Mouse (Mus musculus) brain, embryonic 18.5 days (tissue): ENCODE measurements around the gene Abcc2.

Experiments used
- DNase-seq: peaks from one replicate; pipeline ENCODE4 v3.0.0-alpha.2; 2012; ENCODE audit warnings: low read depth, low spot score

Gene Abcc2

GRCm38 (mm10) chr19:43781980-43782379 lies at the start of gene Abcc2:
Abcc2 (plus strand) TSS chr19:43782192.
- DNase-seq: no peak

- DNase-seq: no peak
These were observed 43.6 kb upstream of the Abcc2 start for GRCm38 (mm10) chr19:43738409-43738808.

GRCm38 (mm10) chr19:43743401-43743800 lies 38.6 kb upstream of the Abcc2 start:
- no peak for DNase-seq

DNA sequence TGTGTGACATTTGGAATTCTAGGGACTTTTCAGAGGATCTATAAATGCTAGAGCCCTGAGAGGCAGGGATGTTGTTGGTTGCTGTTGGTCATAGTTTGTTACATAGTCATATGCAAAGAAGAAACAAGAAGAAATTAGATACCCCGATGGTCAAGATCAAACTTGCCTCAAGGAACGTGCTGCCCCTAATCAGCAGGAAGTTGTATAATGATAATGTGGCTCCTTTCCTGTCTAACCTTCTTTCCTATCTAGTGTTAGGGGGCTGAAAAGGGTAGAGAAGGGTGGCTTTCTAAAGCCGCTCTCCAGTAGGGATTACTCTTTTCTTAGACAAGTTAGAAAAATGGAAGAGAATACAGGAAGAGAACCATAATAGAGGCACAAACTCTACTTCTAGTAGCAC lies 36.3 kb upstream of the Abcc2 start:
- no peak for DNase-seq

DNA sequence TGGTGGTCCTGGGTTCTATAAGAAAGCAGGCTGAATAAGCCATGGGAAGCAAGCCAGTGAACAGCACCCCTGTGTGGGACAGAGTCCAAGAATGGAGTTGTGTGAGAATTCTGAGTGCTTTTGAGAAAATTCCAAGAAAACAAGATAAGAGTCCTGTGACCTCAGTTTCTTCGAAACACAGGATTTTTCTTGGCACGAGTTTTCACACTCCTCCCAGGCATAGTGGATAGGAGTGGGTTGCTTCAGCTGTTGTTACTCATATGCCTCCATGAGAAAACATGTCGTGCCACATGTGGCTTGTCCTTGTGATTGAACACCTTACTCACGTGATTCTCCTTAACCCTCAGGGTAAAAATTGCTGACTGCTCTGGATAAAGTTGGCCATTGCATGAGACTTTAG lies 34.1 kb upstream of the Abcc2 start:
- DNase-seq: no peak

DNA sequence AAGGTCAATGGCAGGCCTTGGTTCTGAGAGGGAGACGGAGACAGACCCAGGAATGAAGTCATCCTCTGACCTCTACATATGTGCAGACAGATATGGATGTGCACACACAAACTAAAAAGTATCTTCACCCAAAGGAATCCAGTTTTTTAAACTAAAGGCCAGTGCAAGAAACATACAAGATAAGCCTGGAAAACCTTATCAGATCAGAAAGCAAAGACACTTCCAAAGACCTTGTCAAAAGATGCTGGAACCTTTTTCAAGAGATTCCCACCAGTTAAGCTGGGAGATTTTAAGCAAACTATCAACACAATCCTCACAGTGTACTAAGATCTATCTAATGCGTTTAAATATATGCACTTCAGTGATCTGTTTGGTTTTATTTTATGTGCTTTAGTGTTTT lies 32.0 kb upstream of the Abcc2 start:
- DNase-seq: no peak

DNA sequence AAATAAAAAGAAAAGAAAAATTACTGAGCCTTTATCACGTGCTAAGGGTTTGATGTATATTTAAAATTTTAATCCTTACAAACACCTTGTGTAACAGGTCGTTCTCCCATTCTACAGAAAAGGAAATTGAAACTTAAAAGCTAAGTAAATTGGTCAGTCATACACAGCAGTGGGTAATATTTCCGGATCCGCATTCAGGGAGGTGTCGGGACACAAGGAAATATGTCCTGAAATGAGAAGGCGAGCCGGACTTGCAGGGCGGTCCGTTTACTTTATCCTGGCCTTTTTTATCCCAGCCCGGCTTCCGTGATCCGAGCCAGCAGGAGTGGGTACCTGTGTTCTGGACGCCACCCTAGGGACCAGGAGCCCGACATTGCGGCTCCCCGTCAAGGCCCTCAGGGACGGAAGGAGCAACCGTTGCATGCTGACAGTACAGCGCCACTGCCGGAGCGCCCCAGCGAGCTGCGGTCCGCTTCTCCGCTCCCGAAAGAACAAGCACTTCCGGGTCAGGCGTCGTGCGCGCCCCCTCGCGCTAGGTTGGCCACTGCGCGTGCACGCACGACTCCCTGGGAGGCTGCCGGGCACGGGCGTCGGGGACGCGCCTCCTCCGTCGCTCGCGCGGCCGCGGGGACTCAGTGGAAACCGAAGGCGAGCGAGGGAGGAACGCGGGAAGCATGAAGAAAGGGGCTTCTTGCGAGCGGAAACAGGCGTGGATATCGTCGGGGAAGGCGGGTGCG lies 29.3 kb upstream of the Abcc2 start, which contains the start of the genes Cutc and Cox15:
Cutc (plus strand) TSS at position 508 of the 737 bp plus-strand sequence.
Cox15 (minus strand) TSS at position 512 of the 737 bp plus-strand sequence.
- DNase-seq: peak; percentile 86

- DNase-seq: no peak
These were observed 28.7 kb upstream of the Abcc2 start for GRCm38 (mm10) chr19:43753226-43753835.

DNA sequence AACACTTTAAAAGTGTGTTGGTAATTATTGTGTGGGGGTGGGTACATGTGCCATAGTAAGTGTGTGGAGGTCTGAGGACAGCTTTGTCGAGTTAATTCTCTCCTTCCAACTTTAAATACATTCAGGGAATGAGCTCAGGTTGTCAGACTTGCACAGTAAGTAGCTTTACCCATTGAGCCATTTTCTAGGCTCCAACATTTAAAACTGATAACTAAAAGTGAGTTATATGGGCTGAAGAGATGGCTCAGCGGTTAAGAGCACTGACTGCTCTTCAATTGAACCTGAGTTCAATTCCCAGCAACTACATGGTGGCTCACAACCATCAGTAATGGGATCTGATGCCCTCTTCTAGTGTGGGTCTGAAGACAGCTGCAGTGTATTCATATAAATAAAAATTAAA lies 27.8 kb upstream of the Abcc2 start:
- DNase-seq: no peak

GRCm38 (mm10) chr19:43754872-43755271 lies 27.1 kb upstream of the Abcc2 start:
- no peak for DNase-seq

- no peak for DNase-seq
These were observed 21.5 kb upstream of the Abcc2 start for GRCm38 (mm10) chr19:43760504-43760903.

GRCm38 (mm10) chr19:43761543-43762256 lies 20.3 kb upstream of the Abcc2 start:
- DNase-seq: no peak

GRCm38 (mm10) chr19:43762410-43762809 lies 19.6 kb upstream of the Abcc2 start:
- DNase-seq: no peak

DNA sequence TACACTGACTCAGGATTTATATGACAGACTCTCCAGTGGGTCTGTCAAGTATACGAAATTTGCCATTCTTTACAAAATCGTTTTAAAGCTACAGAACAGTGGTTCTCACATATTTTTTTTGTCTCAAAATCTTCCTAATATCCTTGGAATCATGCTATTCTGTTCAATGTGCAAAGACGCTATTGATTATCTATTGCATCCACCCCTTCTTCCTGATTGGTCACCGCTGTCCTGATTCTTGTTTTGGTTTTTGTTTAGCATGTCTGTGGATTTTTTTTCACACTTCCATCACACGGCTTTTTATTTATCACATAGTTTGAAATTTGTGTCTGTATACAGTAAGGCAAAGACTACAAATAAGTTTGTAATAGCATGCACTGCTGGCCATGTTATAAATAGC lies 15.5 kb upstream of the Abcc2 start:
- no peak for DNase-seq

DNA sequence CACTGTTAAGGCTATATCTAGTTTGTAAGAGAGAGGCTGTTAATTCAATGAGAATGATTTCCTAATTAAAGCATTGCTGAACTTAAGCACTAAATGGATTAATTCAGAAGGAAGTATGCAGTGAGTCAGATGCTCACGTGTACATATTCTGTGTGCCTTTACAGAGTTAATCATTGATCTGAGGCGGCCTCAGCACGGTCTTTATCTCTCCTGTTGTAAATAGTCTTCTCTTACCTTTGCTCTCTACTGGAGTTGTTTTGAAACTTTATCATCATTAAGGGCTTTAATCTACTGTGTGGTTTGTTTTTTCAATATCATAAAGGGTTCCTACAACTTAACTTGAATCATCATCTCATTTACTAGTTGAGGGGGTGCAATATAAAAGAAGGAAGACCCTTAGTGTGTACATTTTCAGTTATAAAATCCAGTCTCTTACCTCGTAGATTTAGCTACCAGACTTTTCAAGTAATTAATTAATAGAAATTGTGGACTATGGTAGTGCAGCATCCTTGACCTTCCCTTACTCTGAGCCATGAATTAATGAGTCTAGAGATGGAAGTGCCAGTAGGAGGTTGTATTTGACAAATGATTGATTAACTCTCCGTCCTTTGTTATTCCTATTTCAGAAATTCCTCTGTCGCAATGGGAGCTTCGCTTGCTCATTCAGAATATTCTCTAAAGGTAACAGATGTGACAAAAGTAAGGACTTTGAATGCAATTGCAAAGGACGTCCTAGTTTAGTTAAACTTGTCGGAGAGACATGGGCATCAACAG lies 14.3 kb upstream of the Abcc2 start:
- DNase-seq: no peak

GRCm38 (mm10) chr19:43769366-43769960 lies 12.5 kb upstream of the Abcc2 start:
- DNase-seq: no peak

DNA sequence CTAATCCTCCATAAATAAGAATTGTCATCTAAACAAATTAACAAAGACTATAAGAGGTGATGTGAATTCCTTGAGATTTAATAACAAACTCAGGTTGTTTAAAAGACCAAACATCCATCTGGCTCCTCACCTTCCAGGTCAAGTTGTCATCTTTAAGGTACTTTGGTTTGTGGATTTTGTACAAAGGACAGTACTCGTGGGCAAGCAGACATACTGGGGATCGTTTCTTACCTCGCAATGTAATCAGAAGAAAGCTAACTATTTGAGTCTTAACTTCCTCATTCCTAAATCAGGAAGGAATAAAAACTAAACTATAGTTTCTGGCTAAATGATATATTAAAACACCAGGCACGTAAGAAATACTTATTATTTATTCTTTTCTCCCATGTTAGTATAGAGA lies 11.4 kb upstream of the Abcc2 start:
- DNase-seq: no peak

- DNase-seq: no peak
These were observed 10.5 kb upstream of the Abcc2 start for GRCm38 (mm10) chr19:43771499-43771969.

DNA sequence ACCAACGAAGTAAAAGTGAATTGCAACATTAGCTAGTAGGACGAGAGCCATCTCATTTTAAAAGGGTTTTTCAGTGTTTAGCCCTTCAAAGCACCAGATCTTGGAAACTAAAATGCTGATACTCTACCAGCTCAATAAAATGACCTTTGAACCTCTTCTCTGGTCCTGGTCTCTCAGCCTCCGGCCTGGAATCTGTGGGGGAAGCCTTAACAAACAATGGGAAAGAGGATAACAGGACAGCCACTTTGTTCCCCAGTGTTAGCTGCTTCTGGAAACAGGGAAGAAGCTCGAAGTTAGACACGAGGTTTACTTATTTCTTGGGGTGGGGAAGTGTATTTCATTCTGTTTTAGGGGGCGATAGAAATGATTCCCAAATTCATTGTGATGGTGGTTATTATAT lies 9.7 kb upstream of the Abcc2 start:
- no peak for DNase-seq

- DNase-seq: no peak
These were observed 6.6 kb upstream of the Abcc2 start for GRCm38 (mm10) chr19:43775433-43775832.

DNA sequence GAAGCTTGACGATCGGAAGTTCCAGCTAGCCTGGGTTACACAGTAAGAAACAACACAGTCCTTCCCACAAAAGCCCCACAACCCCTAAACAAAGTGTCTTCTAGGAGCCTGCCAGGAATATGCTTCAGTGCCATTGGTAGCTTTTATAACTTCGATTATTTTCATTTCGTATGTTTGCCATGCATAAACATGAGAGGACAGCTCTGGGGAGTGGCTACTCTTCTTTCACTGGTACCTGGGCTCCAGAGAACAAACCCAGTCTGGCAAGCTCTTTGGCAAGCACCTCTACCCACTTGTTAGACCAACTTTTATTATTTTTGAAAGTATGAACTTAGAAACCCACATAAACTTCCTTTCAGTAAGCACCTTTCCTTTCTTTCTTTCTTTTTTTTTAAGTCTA lies 5.4 kb upstream of the Abcc2 start:
- no peak for DNase-seq
